Mouse (Mus musculus) thymus, adult 2 months (tissue): Measurements from ENCODE around the gene Ccl22. TPM values are rescaled to one million over a fixed set of nuclear protein-coding genes. Genes with fewer than 3 reads are reported as not detected.
A peak's percentile ranks its signal among the peaks of the same experiment; 100 is the strongest.

Source experiments
- DNase-seq: peaks from one replicate; pipeline ENCODE4 v3.0.0; 2021
- H3K27ac ChIP-seq: fragments of 200-500 bp; 2 replicates; pipeline ENCODE4 v1.5.1; 2012; ENCODE audit warnings: low read length, control low read depth; ENCODE audit not compliant: control insufficient read depth, insufficient read depth
- H3K27me3 ChIP-seq: fragments of 200-500 bp; 2 replicates; pipeline ENCODE4 v1.6.1; 2012; ENCODE audit warnings: mild to moderate bottlenecking, low read length, moderate library complexity, mixed read lengths; ENCODE audit not compliant: control insufficient read depth, insufficient read depth
- H3K36me3 ChIP-seq: fragments of 200-500 bp; 2 replicates; pipeline ENCODE4 v1.6.1; 2012; ENCODE audit warnings: mild to moderate bottlenecking, low read length, moderate library complexity; ENCODE audit not compliant: control insufficient read depth, insufficient read depth
- H3K4me1 ChIP-seq: fragments of 200-500 bp; replicated peaks from 2 replicates; pipeline ENCODE4 v1.6.1; 2012; ENCODE audit warnings: low read length; ENCODE audit not compliant: control insufficient read depth, insufficient read depth
- H3K4me3 ChIP-seq: fragments of 200-500 bp; 2 replicates; pipeline ENCODE4 v1.5.1; 2012; ENCODE audit warnings: mild to moderate bottlenecking, low read length, control low read depth, moderate library complexity; ENCODE audit not compliant: control insufficient read depth, insufficient read depth
- CTCF ChIP-seq: fragments of 200-500 bp; IDR thresholded peaks from 2 replicates; pipeline ENCODE4 v1.5.1; 2012; ENCODE audit warnings: mild to moderate bottlenecking, control low read depth, low read length, moderate library complexity, borderline replicate concordance; ENCODE audit not compliant: control insufficient read depth, poor library complexity, insufficient read depth; ENCODE audit errors: extremely low read depth
- POLR2A ChIP-seq: fragments of 200-500 bp; IDR thresholded peaks from 2 replicates; pipeline ENCODE4 v1.6.1; 2012; ENCODE audit warnings: mild to moderate bottlenecking, low read length, control low read depth, moderate library complexity; ENCODE audit not compliant: control insufficient read depth, poor library complexity, insufficient read depth; ENCODE audit errors: extremely low read depth
- WGBS: fragments of 180-500 bp; shearing (Covaris S2); methylation state at CpG from one replicate; pipeline ENCODE4 v1.1.7; 2018; 5-methylcytosine and 5-hydroxymethylcytosine counted together
- polyA plus RNA-seq: library from polyadenylated mRNA; depleted of rRNA; stranded (reverse); fragments of >200 nt; gene quantifications from 2 replicates; pipeline ENCODE4 v1.2.3, GENCODE M21; 2012

Ccl22 gene
- polyA plus RNA-seq, 1 experiment, result 122 TPM

DNA sequence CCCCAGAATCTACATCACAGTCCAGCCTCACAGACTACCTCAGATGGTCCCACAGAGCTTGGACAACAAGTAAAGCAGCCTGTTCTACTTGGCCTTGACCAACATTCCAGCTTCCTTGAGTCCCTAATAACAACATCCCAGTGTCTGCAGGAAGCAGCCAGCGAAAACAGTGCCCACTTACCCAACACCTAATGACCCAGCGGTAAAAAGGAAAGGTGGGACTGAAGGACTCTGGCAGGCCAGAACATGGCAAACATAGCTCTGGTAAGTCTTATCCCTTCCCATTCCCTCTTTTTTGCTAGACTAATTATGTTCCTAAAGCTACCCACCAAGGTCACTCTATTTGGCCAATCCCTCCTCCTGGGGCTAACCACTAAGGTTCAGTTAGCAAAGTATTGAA, 8.6 kb downstream of the Ccl22 start:
- WGBS, result 97% methylated on average over 2 of the region's 2 CpGs
- no peak for DNase-seq
- no peaks in the 10 kb centered on the region for H3K36me3 ChIP-seq
- TF ChIP-seq POLR2A (no peak), CTCF (no peak)
- no peaks in the 10 kb centered on the region for H3K27me3 ChIP-seq
- H3K4me1 ChIP-seq, result no peaks in the 10 kb centered on the region
- no peak overlapping the region for H3K27ac ChIP-seq
- no peak overlapping the region for H3K4me3 ChIP-seq

DNA sequence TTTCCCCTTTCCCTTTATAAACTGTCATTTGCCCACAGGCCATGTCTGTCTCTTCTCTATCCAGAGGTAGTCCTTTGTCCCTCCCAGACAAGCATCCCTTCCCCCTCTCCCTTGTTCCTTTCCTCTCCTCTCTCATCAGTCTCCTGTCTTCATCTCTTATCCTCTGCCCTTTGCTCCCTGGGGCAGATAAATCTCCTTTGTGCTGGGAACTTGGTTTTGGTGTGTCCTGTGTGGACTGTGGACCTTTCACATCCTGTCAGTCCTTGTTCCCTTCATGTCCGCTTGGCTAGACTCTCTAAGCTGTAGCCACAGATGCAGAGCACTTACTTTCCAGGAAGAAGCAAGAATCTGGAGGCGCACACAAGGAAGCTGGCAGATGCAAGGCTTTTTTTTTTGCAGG, 9.1 kb downstream of the Ccl22 start:
- no peak for DNase-seq
- WGBS, result 89% methylated on average over 2 of the region's 2 CpGs
- H3K4me3 ChIP-seq, result no peak overlapping the region
- H3K4me1 ChIP-seq, result no peaks in the 10 kb centered on the region
- TF ChIP-seq CTCF (no peak), POLR2A (no peak)
- no peak overlapping the region for H3K27ac ChIP-seq
- H3K27me3 ChIP-seq, result no peaks in the 10 kb centered on the region
- no peaks in the 10 kb centered on the region for H3K36me3 ChIP-seq

DNA sequence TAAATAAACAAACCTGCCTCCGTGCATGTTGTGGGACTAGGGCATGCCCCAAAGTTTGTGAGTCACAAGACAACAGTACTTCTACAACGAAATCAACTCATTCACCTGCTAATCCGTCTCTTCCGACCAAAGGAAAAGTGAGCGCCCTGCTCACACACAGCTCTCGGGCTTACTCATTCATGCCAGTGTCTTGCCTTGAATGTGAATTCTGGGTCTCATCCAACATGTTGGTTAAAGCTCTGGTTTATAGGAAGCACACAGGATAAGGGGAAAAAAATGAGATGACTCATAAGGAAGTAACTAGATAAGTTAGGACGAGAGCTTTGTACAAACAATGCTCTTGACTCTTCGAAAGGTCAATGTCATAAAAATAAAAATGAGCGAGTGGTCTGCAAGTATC, 21.6 kb downstream of the Ccl22 start:
- Histone ChIP-seq H3K27ac (no peak overlapping the region), H3K36me3 (no peaks in the 10 kb centered on the region), H3K27me3 (peaks cover 9% of the 10 kb centered on the region; the same call in 1 of the 2 replicates), H3K4me1 (no peaks in the 10 kb centered on the region), H3K4me3 (no peak overlapping the region)
- WGBS, result 88% methylated on average over 9 of the region's 9 CpGs
- TF ChIP-seq CTCF, result no peak
- TF ChIP-seq POLR2A, result no peak
- DNase-seq, result no peak

DNA sequence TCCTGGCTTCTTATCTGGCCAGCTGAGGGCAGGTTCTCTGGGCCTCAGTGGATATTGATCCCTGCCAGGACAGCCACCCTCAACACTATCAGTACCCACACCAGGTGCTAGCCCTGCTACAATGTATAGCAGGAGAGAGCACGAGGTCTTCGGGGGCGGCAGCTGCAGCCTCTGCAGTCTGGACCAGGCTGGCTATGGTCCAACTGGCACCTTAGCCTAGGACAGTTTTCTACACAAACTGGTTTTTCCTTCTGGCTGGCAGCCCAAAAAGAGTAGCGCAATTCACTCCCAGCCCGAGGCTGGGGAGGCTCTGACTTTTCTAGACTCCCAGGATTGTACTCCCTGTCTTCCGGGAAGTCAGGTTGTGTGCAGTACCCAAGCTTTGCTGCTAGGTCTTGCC, 25.6 kb downstream of the Ccl22 start:
- H3K27me3 ChIP-seq, result peaks cover 15% of the 10 kb centered on the region; the same call in 1 of the 2 replicates
- no peak overlapping the region for H3K4me3 ChIP-seq
- WGBS, result 74% methylated on average over 6 of the region's 6 CpGs
- no peak for TF ChIP-seq POLR2A
- no peak for TF ChIP-seq CTCF
- DNase-seq, result no peak
- H3K4me1 ChIP-seq, result no peaks in the 10 kb centered on the region
- no peak overlapping the region for H3K27ac ChIP-seq
- H3K36me3 ChIP-seq, result no peaks in the 10 kb centered on the region

DNA sequence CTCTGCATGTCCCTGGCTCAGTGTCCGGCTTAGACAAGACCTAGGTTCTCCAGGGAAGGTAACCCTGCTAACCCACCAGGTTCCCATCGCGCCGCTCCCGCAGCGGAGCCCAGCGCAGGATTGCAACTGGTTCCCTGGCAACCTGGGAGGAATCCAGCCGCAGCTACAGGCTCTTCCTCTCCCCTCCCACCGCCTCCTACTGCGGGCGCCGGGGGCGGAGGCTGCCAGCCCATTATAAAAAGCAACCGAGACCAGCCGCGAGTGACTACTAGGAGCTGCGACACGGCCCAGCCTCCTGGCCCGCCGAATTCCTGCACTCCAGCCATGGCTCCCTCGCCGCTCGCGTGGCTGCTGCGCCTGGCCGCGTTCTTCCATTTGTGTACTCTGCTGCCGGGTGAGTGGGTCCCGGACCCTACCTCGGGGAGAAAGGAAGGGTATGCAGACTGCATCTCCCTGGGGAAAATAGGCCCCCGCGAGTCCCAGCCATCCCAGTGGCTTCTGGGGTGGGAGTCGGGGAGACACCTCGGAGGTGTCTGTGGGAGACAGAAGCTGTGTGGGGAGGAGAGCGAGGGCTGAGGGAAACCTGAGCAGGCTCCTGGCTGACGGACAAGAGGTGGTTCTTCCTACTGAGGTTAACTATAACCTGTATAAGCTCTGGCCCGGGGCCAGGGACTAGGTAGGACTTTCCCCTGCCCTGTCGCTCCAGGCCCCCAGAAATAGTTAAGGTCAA, 26.7 kb downstream of the Ccl22 start, which contains the start of gene Cx3cl1:
Gene Cx3cl1 (plus strand): TSS at position 69 of the 730 bp plus-strand sequence.
- Histone ChIP-seq H3K36me3 (no peaks in the 10 kb centered on the region), H3K4me1 (no peaks in the 10 kb centered on the region), H3K27ac (no peak within 1 kb of the TSS), H3K27me3 (peaks cover 15% of the 10 kb centered on the region; the same call in 1 of the 2 replicates), H3K4me3 (0 out of 2 replicates have a peak within 1 kb of the TSS, but pooled peaks have one; percentile 9)
- TF ChIP-seq CTCF (no peak), POLR2A (no peak)
- 3% methylated on average over 38 of the region's 38 CpGs for WGBS
- DNase-seq, result peak; percentile 4

DNA sequence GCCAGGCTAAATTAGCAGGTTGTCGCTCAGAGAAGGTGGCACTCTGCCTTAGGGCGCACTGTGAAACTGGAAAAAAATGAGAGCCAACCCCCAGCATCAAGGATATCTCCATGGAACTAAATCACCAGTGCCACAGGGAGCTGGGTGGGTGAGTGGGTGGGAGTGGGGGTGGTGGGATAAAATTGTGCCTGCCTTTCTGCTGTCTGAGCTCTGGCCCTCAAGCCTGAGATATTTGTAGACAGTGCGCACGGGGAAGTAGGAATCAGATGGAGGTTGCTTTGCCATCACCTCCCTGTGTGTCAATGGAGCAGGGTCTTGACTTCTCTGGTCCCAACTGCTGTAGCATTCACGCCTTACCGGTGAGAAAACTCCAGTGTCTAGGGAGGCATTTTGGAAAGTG, 27.7 kb downstream of the Ccl22 start:
- no peak overlapping the region for H3K4me3 ChIP-seq
- H3K27me3 ChIP-seq, result peaks cover 15% of the 10 kb centered on the region; the same call in 1 of the 2 replicates
- WGBS, result 89% methylated on average over 6 of the region's 6 CpGs

DNA sequence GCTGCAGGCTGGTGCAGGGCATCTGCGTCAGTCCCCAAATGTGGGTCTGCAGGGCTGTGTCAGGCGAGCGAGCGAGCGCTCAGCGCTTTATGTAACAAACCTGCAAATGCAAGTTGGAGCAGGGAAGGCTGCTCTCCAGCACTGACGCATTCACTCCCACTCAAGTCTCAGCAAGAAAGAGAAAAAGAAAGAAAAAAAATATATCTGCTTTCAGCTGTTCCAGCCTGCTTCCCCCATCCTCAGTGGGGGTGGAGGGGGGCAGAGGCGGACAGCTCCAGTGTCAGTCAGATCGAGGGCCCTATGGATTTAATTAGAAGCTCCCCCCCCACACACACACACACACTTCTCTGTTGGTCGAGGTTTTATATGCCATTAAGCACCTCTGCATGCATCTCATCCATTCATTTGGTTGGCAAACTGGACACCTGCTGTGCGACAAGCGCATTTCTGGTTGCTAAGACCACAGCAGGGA, 28.3 kb downstream of the Ccl22 start:
- WGBS, result 87% methylated on average over 12 of the region's 12 CpGs
- Histone ChIP-seq H3K4me3 (no peak overlapping the region), H3K27me3 (peaks cover 15% of the 10 kb centered on the region; the same call in 1 of the 2 replicates), H3K27ac (no peak overlapping the region), H3K4me1 (no peaks in the 10 kb centered on the region), H3K36me3 (no peaks in the 10 kb centered on the region)
- no peak for TF ChIP-seq POLR2A
- TF ChIP-seq CTCF, result no peak
- no peak for DNase-seq

More for the DNA sequence above, 27.7 kb downstream of the Ccl22 start:
- DNase-seq, result no peak
- Histone ChIP-seq H3K36me3 (no peaks in the 10 kb centered on the region), H3K27ac (no peak overlapping the region), H3K4me1 (no peaks in the 10 kb centered on the region)
- TF ChIP-seq CTCF (no peak), POLR2A (no peak)
